Mouse (Mus musculus) bone marrow, adult 2 months (tissue): ENCODE data around the gene Irgc1.

Experiments
- CTCF ChIP-seq: fragments of 200-500 bp; IDR thresholded peaks from 2 replicates; pipeline ENCODE4 v1.5.1; 2011; ENCODE audit warnings: low read length, control low read depth; ENCODE audit not compliant: control insufficient read depth, insufficient read depth
- POLR2A ChIP-seq: fragments of 200-500 bp; IDR thresholded peaks from 2 replicates; pipeline ENCODE4 v1.6.1; 2011; ENCODE audit warnings: low read depth, mild to moderate bottlenecking, control low read depth, low read length, borderline replicate concordance; ENCODE audit not compliant: control insufficient read depth

GRCm38 (mm10) chr7:24423956-24424732 is 28.0 kb downstream of the Irgc1 start:
- TF ChIP-seq POLR2A = no peak
- no peak for TF ChIP-seq CTCF
